Mouse (Mus musculus): Measurements from ENCODE around the gene 4931428F04Rik. TPM values are rescaled to one million over a fixed set of nuclear protein-coding genes. Genes with fewer than 3 reads are reported as not detected.
A peak's percentile ranks its signal among the peaks of the same experiment; 100 is the strongest.

Gene 4931428F04Rik
- total RNA-seq (2021) = 1 to 10 TPM; 2.3 to 3.1 TPM
- long read RNA-seq, experiment 1, partial matches to known transcripts = 0 of 6 reads
- long read RNA-seq, experiment 1, other reads (novel, unspliced or antisense) = 0 of 6 reads
- long read RNA-seq, experiment 2, partial matches to known transcripts = 0 of 2 reads
- long read RNA-seq, experiment 2, other reads (novel, unspliced or antisense) = 0 of 2 reads

DNA sequence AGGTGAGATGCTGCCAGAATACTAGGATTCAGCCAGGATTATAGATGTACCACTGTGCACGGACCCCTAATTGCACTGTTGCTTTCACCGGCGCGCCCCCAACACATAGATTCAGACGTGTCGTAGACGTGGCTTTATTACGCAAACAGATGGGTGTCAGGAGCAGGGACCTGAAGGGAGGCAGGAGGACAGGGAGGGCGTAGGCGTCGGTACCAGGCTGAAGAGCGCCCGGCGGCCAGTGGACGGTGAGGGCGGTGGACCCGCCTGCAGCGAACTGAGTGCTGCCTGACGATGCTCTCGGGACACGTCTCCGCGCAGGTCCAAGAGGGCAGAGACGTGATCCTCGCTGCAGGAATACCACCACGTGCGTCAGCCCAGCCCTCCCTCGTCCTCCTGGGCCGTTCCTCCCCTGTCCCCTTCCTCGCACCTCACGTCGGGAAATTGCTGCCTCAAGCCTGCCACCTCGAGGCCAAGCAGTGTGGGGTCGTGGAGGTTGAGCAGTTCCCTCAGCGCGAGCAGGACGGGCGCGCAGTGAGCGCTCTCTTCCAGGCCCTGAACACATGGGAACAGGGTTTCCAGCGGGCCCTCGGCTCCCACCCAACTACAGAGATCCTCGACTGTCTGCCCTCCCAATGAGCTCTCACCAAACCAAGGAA lies at the start of gene 4931428F04Rik:
4931428F04Rik (minus strand) TSS at position 60 of the 656 bp plus-strand sequence.
- peak; percentile 43 for DNase-seq

- no peak for DNase-seq
Measured at GRCm38 (mm10) chr8:105338992-105339391, 49.3 kb upstream of the 4931428F04Rik start.

DNA sequence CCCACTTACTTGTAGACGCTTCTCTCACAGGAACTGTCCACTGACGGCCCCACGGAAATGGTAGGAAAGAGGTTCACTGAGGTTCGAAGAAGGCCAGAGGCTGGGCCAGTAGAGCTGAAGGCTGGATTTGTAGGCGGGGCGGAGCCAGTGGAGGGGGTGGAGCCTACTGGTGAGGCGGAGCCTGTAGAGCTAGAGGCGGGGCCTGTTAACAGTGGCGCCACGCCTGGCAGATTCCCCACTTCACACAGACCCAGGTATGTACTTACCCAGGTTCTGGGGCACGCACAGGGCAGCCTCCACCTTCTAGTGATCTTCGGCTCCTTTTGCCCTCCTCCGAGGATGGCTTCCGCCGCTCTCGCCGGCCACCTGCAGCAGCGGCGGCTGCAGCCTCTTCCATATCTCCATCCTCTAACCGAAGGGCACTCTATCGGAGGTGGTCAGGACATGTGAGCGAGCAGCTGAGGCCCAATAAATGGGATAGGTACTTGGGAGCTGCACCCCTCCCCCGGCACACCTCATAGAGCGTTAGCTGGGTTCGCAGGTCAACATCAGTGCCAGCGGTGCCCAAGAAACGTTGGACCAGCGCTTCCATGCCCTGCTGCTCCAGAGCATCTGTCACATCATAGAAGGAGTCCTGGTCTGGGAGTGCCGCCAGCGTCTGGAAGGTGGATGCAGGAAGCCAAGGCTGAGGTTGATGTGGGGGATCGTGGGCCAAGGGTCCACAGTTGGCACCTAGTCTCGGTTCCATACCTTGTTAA lies 46.9 kb upstream of the 4931428F04Rik start:
- DNase-seq = no peak

- DNase-seq = no peak
Measured at GRCm38 (mm10) chr8:105332523-105332922, 42.9 kb upstream of the 4931428F04Rik start.

DNA sequence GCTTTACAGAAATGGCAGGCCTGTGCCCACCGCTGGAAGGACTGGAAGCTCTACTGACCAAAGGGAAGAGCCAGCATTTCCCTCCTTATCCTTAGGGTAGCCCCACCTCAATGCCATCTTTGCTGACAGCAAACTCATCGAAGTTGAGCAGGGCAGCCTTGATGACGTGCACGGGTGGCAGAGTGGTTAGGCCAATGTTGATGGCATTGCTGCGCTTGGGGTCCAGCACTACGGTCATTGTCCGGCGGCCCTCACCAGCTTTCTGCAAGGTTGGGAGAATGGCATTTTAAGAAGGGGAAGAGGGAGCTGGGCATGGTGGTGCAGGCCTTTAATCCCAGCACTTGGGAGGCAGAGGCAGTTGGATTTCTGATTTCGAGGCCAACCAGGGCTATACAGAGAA lies 42.3 kb upstream of the 4931428F04Rik start:
- no peak for DNase-seq

GRCm38 (mm10) chr8:105331469-105331868 lies 41.8 kb upstream of the 4931428F04Rik start:
- no peak for DNase-seq

- DNase-seq = no peak
Measured at GRCm38 (mm10) chr8:105330325-105330724, 40.7 kb upstream of the 4931428F04Rik start.

GRCm38 (mm10) chr8:105326968-105327367 lies 37.3 kb upstream of the 4931428F04Rik start:
- no peak for DNase-seq

GRCm38 (mm10) chr8:105326141-105326672 lies 36.5 kb upstream of the 4931428F04Rik start, which contains the start of the genes Lrrc29 and Tmem208:
TSS of gene Lrrc29 (minus strand) at chr8:105326278.
TSS of gene Tmem208 (plus strand) at chr8:105326354.
- peak; percentile 97 for DNase-seq

GRCm38 (mm10) chr8:105325641-105326093 lies 36.0 kb upstream of the 4931428F04Rik start:
- no peak for DNase-seq

GRCm38 (mm10) chr8:105323183-105323582 lies 33.5 kb upstream of the 4931428F04Rik start:
- DNase-seq = no peak

DNA sequence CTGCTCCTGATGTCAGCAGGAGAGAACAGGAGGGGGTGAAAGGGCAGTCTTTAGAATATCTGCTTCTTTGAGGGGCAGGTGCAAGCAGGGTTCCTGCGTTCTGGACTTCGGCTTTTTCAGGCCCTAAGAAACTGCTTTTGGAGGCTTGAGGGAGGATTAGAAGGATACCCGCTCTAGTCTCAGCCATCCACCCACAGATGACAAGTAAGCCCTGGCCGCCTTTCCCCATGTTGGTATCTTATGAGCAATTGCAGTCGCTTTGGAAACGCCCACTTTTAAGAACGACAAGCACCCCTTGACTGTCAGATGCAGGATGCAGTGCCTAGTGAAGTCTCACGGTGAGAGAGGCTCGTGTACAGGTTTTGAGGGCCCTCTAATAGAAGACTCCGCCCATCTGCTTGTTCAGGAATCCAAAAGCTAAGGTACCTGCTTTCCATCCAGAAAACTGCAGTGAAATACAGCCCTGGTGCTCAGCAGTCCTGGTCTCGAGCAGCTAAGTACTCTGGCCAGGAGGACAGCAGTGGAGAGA lies 29.1 kb upstream of the 4931428F04Rik start:
- no peak for DNase-seq

- no peak for DNase-seq
Measured at GRCm38 (mm10) chr8:105317941-105318340, 28.3 kb upstream of the 4931428F04Rik start.

GRCm38 (mm10) chr8:105315073-105315769 lies 25.6 kb upstream of the 4931428F04Rik start:
- DNase-seq = no peak

DNA sequence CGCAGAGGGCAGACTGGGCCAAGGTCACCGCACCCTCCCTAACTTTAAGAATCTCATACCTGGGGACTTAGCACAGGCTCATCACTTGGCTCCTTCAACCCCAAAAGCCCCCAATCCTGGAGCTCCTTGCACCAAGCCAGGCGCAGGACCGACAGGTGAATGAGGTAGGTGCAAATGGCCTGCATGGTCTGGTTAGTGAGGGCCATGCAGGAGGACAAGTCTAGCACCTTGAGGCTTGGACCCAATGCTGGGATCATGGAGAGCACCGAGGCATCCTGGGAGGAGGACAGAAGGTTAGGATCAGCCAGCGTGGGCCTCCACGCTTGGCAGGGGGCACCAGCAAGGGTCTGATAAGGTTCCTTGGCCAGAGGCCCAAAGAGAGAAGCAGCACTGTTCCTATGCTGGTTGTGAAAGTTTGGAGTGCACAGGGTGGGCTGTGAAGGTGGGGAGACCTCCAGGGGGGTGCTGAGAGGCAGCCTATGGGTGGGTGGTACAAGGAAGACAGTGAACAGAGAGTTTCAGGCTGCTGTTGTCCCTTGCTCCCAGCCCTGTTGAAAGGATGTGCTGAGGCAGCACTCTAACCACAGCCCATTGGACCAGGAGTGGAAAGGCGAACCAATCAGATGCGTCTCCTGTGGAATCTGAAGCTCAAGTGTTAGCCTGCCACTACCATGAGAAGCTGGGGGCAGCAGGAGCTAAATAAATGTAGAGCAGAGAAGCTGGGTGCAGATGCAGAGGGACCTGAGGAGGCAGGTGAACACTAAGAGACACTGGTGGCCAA lies 24.1 kb upstream of the 4931428F04Rik start:
- DNase-seq = no peak

GRCm38 (mm10) chr8:105312891-105313481 lies 23.3 kb upstream of the 4931428F04Rik start:
- no peak for DNase-seq

DNA sequence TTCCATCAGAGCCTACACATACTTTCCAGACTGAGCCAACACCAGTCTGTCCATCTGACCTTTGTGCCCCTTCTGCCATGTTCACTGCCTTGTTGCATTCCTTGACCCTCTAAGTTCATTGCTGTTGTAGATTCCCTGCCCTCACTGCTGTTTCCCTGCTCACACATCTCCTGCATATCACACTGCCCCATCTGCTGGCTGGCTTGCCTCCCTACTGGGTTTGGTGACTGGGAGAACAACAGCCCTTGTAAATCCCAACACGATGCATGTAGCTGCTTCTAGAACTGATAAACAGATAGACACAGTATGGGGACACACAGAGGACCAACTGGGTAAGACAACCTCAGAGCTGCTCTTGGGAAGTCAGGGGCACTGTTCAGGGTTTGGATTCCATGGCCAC lies 22.1 kb upstream of the 4931428F04Rik start:
- no peak for DNase-seq

GRCm38 (mm10) chr8:105310118-105310517 lies 20.5 kb upstream of the 4931428F04Rik start:
- DNase-seq = no peak

DNA sequence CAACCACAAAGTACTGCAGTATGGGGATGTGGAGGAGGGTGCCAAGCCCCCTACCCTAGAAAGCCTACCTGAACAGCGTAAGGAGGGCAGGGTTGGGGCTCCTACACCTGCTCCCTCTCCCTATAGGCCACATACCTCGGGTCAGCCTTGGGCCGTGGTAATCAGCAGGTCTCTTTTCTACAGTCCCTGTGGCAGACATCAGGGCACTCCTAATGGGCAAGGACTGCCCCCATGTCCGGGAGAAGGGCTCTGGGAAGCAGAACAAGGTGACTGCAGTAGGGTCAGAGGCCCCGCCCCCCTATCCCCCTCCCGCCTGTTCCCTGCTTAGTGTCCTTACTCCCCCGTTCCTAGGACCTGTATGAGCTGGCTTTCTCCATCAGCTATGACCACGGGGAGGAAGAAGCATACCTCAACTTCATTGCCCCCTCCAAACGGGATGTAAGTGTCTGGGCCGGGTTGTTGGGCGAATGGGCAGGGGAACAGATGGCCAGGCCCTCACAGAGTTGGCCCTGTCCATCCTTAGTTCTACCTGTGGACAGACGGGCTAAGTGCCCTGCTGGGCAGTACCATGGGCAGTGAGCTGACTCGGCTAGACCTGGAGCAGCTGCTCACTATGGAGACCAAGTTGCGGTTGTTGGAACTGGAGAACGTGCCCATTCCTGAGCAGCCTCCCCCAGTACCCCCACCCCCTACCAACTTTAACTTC lies 19.6 kb upstream of the 4931428F04Rik start:
- no peak for DNase-seq

DNA sequence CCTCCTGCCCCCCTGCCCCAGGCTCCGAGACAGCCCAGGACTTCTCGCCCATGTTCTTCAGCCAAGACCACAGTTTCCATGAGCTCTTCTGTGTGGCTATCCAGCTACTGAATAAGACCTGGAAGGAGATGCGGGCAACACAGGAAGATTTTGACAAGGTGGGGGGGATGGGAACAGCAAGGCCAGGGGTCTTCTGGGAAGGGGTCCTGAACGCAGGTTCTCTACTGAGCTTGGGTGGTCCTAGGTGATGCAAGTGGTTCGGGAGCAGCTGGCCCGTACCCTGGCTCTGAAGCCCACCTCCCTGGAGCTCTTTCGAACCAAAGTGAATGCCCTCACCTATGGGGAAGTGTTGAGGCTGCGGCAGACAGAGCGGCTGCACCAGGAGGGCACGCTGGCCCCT lies 18.8 kb upstream of the 4931428F04Rik start:
- DNase-seq = no peak
